Mouse (Mus musculus) midbrain, embryonic 11.5 days (tissue): ENCODE measurements at regions not wholly inside any gene's neighbourhood (a gene's known extent, or its start where the extent isn't known, plus 50 kb on each side); places are given as distances from the start of the nearest gene placed in this dataset.

Experiments used
- ATAC-seq: fragments of 200-750 bp; cut with Nextera tagmentation; 2 replicates; pipeline ENCODE4 v1.8.0; 2017; ENCODE audit warnings: moderate TSS enrichment, moderate library complexity; ENCODE audit not compliant: low FRiP score
- DNase-seq: peaks from one replicate; pipeline ENCODE4 v3.0.0; 2015; ENCODE audit warnings: low spot score; ENCODE audit errors: missing footprints
- H3K27ac ChIP-seq: fragments of 300-500 bp; sonication (generic); 2 replicates; pipeline ENCODE4 v1.5.1; 2014; ENCODE audit warnings: low read depth, low read length
- H3K27me3 ChIP-seq: fragments of 300-500 bp; sonication (generic); 2 replicates; pipeline ENCODE4 v1.6.1; 2014; ENCODE audit warnings: mild to moderate bottlenecking, low read length, moderate library complexity, mixed read lengths; ENCODE audit not compliant: control insufficient read depth, insufficient read depth
- H3K36me3 ChIP-seq: fragments of 300-500 bp; sonication (generic); 2 replicates; pipeline ENCODE4 v1.6.1; 2014; ENCODE audit warnings: mild to moderate bottlenecking, low read length, moderate library complexity, mixed read lengths; ENCODE audit not compliant: control insufficient read depth, insufficient read depth
- H3K4me1 ChIP-seq: fragments of 300-500 bp; sonication (generic); 2 replicates; pipeline ENCODE4 v1.6.1; 2014; ENCODE audit warnings: low read length; ENCODE audit not compliant: control insufficient read depth, insufficient read depth
- H3K4me2 ChIP-seq: fragments of 300-500 bp; sonication (generic); 2 replicates; pipeline ENCODE4 v1.6.1; 2014; ENCODE audit warnings: mild to moderate bottlenecking, moderate library complexity
- H3K4me3 ChIP-seq: fragments of 300-500 bp; sonication (generic); 2 replicates; pipeline ENCODE4 v1.5.1; 2014; ENCODE audit warnings: low read depth, low read length
- H3K9ac ChIP-seq: fragments of 300-500 bp; sonication (generic); 2 replicates; pipeline ENCODE4 v1.6.1; 2014; ENCODE audit warnings: low read length
- H3K9me3 ChIP-seq: fragments of 300-500 bp; sonication (generic); 2 replicates; pipeline ENCODE4 v1.6.1; 2016; ENCODE audit warnings: low read length; ENCODE audit not compliant: control insufficient read depth
- WGBS: fragments of 180-500 bp; shearing (Covaris S2); extraction: QIAGEN DNeasy Blood & Tissue Kit; methylation state at CpG from one replicate; pipeline ENCODE4 v1.1.7; 2014; 5-methylcytosine and 5-hydroxymethylcytosine counted together

DNA sequence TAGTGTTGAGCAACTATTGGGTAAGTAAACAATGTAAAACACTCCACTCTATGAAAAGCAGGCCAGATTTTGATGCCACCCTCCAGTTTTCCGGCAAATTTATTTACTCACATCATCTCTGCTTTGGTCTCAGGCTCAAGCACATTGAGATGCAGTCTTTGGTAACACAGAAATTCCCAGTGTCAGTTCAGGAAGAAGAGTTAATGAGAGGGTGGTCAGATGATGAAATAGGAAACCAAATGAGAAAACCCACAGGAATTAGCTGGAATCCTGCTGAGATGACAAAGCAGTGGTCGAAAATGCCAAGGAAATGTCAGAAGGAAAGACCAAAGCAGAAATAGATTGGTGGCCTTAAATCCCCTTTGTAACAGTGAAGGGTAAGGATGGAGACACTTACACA lies 525.7 kb downstream of the Meis1 start:
- Histone ChIP-seq H3K4me2 (no peak overlapping the region), H3K4me1 (no peaks in the 10 kb centered on the region), H3K27me3 (no peaks in the 10 kb centered on the region), H3K27ac (no peak overlapping the region), H3K36me3 (no peaks in the 10 kb centered on the region), H3K9me3 (no peaks in the 10 kb centered on the region), H3K4me3 (no peak overlapping the region), H3K9ac (no peak overlapping the region)
- ATAC-seq (no peak), DNase-seq (no peak)
- WGBS = 21% methylated on average over 2 of the region's 2 CpGs

DNA sequence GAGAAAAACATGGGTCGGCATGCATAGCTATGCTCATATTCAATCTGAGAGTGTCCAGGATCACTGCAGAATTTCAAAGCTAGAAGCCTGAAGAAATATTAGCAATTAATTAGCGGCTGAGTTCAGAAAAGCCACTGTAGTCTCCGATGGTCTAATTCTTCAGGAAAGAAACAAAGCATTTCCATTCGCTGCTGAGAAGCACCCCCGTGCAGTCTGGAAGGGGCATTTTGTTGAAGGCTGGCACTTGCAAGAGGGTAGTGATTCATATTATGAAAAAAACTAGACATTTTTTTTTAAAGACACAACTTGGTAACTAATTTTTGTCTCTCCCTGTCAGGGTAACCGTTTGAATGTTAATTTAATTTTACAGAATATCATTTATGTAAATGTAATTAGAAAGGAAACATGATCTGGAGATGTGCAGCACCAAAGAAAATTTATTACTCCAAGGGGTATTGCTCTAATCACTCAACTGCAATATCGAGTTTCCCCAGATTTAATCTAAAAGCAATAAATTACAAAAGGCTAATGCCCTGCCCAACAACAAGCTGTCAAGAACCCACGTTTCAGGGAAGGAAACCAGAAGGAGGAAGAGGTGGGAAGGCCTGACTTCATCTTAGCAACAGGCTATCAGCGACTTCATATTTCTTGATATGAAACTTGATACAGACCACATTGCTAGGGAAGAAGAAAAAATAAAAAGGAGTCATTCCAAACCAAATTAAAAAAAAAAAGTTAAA lies 529.1 kb downstream of the Meis1 start:
- Histone ChIP-seq H3K9ac (no peak overlapping the region), H3K9me3 (no peaks in the 10 kb centered on the region), H3K4me2 (no peak overlapping the region), H3K4me3 (no peak overlapping the region), H3K27ac (no peak overlapping the region), H3K4me1 (no peaks in the 10 kb centered on the region), H3K27me3 (no peaks in the 10 kb centered on the region), H3K36me3 (no peaks in the 10 kb centered on the region)
- ATAC-seq = no peak
- DNase-seq = no peak
- WGBS = 80% methylated on average over 9 of the region's 9 CpGs

DNA sequence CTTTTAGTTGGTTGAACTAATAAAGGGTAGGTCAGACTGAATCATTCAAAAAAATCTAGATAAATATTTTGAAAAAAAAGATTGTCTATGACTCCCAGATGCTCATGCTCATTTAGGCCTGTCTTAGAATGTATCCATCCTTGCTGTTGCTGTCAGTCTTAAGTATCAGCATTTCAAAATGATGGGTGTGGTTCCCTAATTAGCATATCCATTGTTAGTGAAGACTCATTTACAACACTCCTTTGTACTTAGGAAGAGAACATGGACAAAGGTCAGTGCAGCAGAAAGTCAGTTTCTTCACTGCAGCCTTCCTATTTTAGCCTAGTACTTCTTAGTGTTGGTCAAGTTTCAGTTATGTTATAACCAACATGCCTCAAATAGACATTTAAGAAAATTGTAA lies 525.2 kb upstream of the Etaa1 start:
- H3K9ac ChIP-seq = no peak overlapping the region
- ATAC-seq (no peak), DNase-seq (no peak)
- H3K4me2 ChIP-seq = no peak overlapping the region
- H3K27ac ChIP-seq = no peak overlapping the region
- H3K27me3 ChIP-seq = no peaks in the 10 kb centered on the region
- no peaks in the 10 kb centered on the region for H3K9me3 ChIP-seq
- no peak overlapping the region for H3K4me3 ChIP-seq
- H3K4me1 ChIP-seq = no peaks in the 10 kb centered on the region
- H3K36me3 ChIP-seq = no peaks in the 10 kb centered on the region

DNA sequence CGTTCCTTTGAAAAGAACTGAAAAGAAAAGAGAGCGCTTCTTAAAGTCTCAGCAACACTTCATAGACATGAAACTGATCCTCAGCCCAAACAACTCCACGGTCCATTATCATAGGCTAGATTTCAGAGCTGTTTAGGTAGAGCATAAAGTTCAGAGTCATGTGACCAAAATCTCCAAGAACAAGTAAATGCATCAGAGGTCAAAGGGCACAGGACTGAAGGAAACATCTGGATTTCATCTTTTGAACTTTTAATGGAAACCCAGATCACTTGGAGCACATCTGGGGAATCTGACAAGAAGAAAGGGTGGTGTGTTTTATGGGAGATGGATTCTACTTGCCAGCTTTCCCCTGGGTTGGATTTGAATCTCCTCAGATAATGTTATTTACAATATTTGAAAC lies 497.6 kb upstream of the Etaa1 start:
- WGBS = 68% methylated on average over 3 of the region's 3 CpGs
- no peak for ATAC-seq

DNA sequence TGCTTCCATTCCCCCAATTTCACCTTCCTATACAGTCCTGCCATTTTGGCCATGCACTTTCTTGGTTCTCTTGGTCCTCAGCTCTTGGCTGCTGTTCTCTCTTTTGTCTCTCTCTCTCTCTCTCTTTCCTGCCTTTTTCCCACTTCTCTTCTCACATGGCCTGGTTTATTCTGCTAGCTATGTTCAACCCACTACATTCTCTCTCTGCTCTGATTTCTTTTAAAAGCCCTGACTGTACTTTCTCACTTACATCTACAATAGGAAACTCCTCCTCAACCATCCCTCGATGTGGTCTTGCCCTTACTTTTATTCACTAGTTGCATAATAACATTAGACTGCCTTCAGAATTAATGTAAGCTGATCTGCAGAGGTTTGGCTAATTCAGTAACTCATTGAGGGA lies 495.2 kb upstream of the Etaa1 start:
- Histone ChIP-seq H3K4me3 (no peak overlapping the region), H3K9ac (no peak overlapping the region), H3K27ac (no peak overlapping the region), H3K36me3 (no peaks in the 10 kb centered on the region), H3K4me1 (no peaks in the 10 kb centered on the region), H3K27me3 (no peaks in the 10 kb centered on the region), H3K4me2 (no peak overlapping the region), H3K9me3 (no peaks in the 10 kb centered on the region)
- 82% methylated on average over 1 of the region's 1 CpGs for WGBS
- DNase-seq (no peak), ATAC-seq (no peak)

More for the DNA sequence above, 497.6 kb upstream of the Etaa1 start:
- Histone ChIP-seq H3K27ac (no peak overlapping the region), H3K9ac (no peak overlapping the region), H3K36me3 (no peaks in the 10 kb centered on the region), H3K4me3 (no peak overlapping the region), H3K9me3 (no peaks in the 10 kb centered on the region), H3K4me2 (no peak overlapping the region), H3K27me3 (no peaks in the 10 kb centered on the region), H3K4me1 (no peaks in the 10 kb centered on the region)
- DNase-seq = no peak

DNA sequence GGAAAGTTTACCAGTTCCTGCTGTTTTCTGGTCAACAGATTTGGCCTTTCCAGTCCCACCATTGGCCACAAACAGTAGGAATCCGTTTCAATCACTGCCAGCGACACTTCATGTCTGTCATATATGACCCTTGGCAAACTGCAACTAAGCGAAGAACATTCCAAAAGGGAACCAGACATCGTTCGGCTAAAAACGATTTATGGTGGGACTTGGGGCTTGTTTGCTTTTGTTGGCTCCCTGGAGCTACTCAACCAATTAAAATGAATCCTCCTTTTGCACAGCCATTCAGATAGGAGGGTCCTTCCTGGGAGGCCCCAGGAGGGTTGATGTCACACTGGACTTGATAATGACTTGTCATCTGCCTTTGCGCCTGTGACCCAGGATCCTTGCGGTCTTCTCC lies 490.9 kb upstream of the Etaa1 start:
- Histone ChIP-seq H3K27me3 (no peaks in the 10 kb centered on the region), H3K27ac (no peak overlapping the region), H3K4me1 (no peaks in the 10 kb centered on the region), H3K9ac (no peak overlapping the region), H3K4me3 (no peak overlapping the region), H3K4me2 (no peak overlapping the region), H3K36me3 (no peaks in the 10 kb centered on the region), H3K9me3 (no peaks in the 10 kb centered on the region)
- no peak for ATAC-seq
- 84% methylated on average over 8 of the region's 8 CpGs for WGBS
- no peak for DNase-seq

DNA sequence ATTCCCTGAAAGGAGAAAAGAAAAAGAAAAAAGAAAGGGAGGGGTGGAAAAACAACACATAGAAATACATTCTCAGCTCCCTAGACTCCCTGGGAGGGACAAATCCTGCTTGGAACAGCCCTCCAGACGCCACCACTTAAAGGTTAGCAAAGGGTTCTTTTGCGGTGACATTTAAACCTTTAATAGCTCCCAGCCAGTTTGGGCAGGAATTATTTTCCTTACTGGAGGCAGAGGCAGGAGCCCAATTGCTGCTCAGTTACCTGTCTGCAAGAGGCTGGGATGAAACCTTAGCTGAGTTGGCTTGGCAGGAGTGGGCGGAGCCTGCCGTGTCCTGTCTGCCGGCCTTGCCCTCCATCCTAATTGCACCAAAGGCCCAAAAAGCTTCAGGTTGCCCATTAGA lies 490.4 kb upstream of the Etaa1 start:
- no peak for ATAC-seq
- Histone ChIP-seq H3K4me1 (no peaks in the 10 kb centered on the region), H3K36me3 (no peaks in the 10 kb centered on the region), H3K27me3 (no peaks in the 10 kb centered on the region), H3K4me3 (no peak overlapping the region), H3K9ac (no peak overlapping the region), H3K27ac (no peak overlapping the region), H3K4me2 (no peak overlapping the region), H3K9me3 (no peaks in the 10 kb centered on the region)
- DNase-seq = no peak
- 70% methylated on average over 5 of the region's 5 CpGs for WGBS

DNA sequence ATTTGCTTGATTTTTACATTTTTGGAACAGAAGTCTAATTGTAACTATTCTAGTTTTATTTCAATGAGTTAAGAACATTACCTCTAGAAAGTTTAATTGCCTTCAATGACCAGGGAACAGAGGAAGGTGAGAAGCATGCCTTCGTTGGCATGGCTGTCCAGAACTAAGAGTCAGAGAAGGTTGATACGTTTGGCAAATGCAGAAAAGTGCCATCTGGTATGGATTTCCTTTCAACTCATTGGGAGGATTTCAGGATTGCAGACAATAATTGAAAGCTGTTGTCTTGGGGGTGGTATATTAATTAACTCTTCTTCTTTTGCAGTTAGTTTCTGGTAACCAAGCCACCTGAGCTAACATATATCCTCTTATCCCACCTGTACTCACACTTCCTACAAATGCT lies 489.5 kb upstream of the Etaa1 start:
- WGBS = 92% methylated on average over 2 of the region's 2 CpGs
- H3K4me3 ChIP-seq = no peak overlapping the region
- no peak overlapping the region for H3K9ac ChIP-seq
- no peak for ATAC-seq
- no peaks in the 10 kb centered on the region for H3K36me3 ChIP-seq
- no peaks in the 10 kb centered on the region for H3K4me1 ChIP-seq
- H3K9me3 ChIP-seq = no peaks in the 10 kb centered on the region
- no peak overlapping the region for H3K27ac ChIP-seq
- H3K27me3 ChIP-seq = no peaks in the 10 kb centered on the region
- no peak overlapping the region for H3K4me2 ChIP-seq
- no peak for DNase-seq

DNA sequence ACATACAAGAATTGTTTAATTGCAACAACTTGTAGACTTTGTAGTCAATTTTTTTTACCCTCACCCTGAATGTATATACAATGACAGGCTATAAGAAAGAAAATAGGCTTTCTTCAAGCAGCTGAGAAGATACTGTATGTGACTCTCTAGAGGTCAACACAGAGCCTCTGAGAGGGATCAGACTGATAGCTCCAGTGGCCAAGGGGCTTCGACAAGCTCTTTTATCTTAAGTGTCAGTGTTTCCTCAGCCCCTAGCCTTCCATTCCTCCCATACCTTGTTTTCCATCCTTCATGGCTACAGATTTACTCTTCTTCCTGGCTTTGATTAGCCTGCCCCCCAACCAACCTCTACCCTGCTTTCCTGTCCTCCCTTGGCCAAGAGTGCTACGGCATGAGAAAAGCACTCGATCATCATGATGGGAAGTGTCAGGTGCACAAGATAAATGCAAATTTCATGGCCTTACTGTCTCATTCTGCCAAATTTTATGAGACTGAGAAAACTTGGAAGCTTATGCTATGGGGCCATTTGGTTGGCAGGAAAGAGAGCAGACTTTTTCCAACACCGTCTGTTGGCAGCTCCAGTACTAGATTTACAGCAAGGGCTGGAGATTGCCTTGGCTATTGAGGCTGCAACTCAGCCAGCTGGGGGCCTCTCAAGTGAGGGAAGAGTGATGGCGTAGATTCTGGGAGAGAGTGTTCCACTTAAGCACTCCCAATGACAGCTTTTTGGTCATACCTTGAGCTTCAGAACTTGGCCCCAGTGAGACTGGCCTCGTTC lies 484.3 kb upstream of the Etaa1 start:
- DNase-seq = no peak
- H3K9ac ChIP-seq = no peak overlapping the region
- no peak overlapping the region for H3K4me2 ChIP-seq
- ATAC-seq = no peak
- no peaks in the 10 kb centered on the region for H3K9me3 ChIP-seq
- 87% methylated on average over 6 of the region's 6 CpGs for WGBS
- H3K27ac ChIP-seq = no peak overlapping the region
- H3K27me3 ChIP-seq = no peaks in the 10 kb centered on the region
- no peaks in the 10 kb centered on the region for H3K4me1 ChIP-seq
- H3K4me3 ChIP-seq = no peak overlapping the region
- H3K36me3 ChIP-seq = no peaks in the 10 kb centered on the region
